Mouse (Mus musculus) myocyte (in vitro differentiated cells): ENCODE measurements at regions not wholly inside any gene's neighbourhood (a gene's known extent, or its start where the extent isn't known, plus 50 kb on each side); places are given as distances from the start of the nearest gene placed in this dataset.

Experiments used
- H3K27me3 ChIP-seq: one replicate; pipeline ENCODE4 v1.6.1; 2011; ENCODE audit not compliant: control insufficient read depth, insufficient read depth, insufficient read length
- H3K36me3 ChIP-seq: one replicate; pipeline ENCODE4 v1.6.1; 2011; ENCODE audit not compliant: control insufficient read depth, insufficient read depth
- H3K4me2 ChIP-seq: one replicate; pipeline ENCODE4 v1.6.1; 2011; ENCODE audit warnings: low read depth, control low read depth
- H3K4me3 ChIP-seq: one replicate; pipeline ENCODE4 v1.5.1; 2011; ENCODE audit warnings: mild to moderate bottlenecking, control low read depth, moderate library complexity
- H3K79me2 ChIP-seq: one replicate; pipeline ENCODE4 v1.6.1; 2011; ENCODE audit not compliant: control insufficient read depth, insufficient read depth
- H3ac ChIP-seq: one replicate; pipeline ENCODE4 v1.6.1; 2011; ENCODE audit not compliant: control insufficient read depth, insufficient read length
- CEBPB ChIP-seq: IDR thresholded peaks from 2 replicates; pipeline ENCODE4 v1.6.1; 2011; ENCODE audit warnings: mild to moderate bottlenecking, moderate library complexity; ENCODE audit not compliant: poor library complexity, insufficient read depth, severe bottlenecking
- E2F4 ChIP-seq: IDR thresholded peaks from one replicate; pipeline ENCODE4 v1.6.1; 2011; ENCODE audit warnings: mild to moderate bottlenecking, control low read depth, moderate library complexity; ENCODE audit not compliant: insufficient read depth
- MAX ChIP-seq: IDR thresholded peaks from one replicate; pipeline ENCODE4 v1.6.1; 2011; ENCODE audit warnings: low read depth, mild to moderate bottlenecking, control low read depth
- MYOD1 ChIP-seq, 3 experiments: IDR thresholded peaks; one replicate each; pipeline ENCODE4 v1.6.1; 2011; ENCODE audit warnings: control low read depth in 2 of 3, low read depth in 2 of 3, mild to moderate bottlenecking in 2 of 3, moderate library complexity in 1 of 3; ENCODE audit not compliant: insufficient read length in 2 of 3, control insufficient read depth in 1 of 3
- MYOG ChIP-seq, 3 experiments: IDR thresholded peaks; one replicate each; pipeline ENCODE4 v1.6.1; 2011; ENCODE audit warnings: control low read depth in 2 of 3, low read depth in 2 of 3, mild to moderate bottlenecking in 2 of 3; ENCODE audit not compliant: insufficient read length in 2 of 3, control insufficient read depth in 1 of 3, insufficient read depth in 1 of 3
- POLR2A ChIP-seq: IDR thresholded peaks from one replicate; pipeline ENCODE4 v1.6.1; 2011; ENCODE audit warnings: low read depth, mild to moderate bottlenecking, control low read depth, moderate library complexity; ENCODE audit not compliant: insufficient read length
- POLR2AphosphoS2 ChIP-seq: IDR thresholded peaks from one replicate; pipeline ENCODE4 v1.6.1; 2011; ENCODE audit warnings: low read depth, control low read depth; ENCODE audit not compliant: insufficient read length
- REST ChIP-seq: IDR thresholded peaks from one replicate; pipeline ENCODE4 v1.6.1; 2011; ENCODE audit warnings: mild to moderate bottlenecking, control low read depth, moderate library complexity; ENCODE audit not compliant: insufficient read depth, insufficient read length
- SRF ChIP-seq: IDR thresholded peaks from one replicate; pipeline ENCODE4 v1.6.1; 2011; ENCODE audit warnings: low read depth; ENCODE audit not compliant: control insufficient read depth, insufficient read length
- TCF12 ChIP-seq: IDR thresholded peaks from one replicate; pipeline ENCODE4 v1.6.1; 2011; ENCODE audit warnings: mild to moderate bottlenecking, control low read depth; ENCODE audit not compliant: poor library complexity, insufficient read depth, severe bottlenecking
- TCF3 ChIP-seq: IDR thresholded peaks from one replicate; pipeline ENCODE4 v1.6.1; 2011; ENCODE audit warnings: low read depth, control low read depth; ENCODE audit not compliant: insufficient read length
- USF1 ChIP-seq: IDR thresholded peaks from one replicate; pipeline ENCODE4 v1.6.1; 2011; ENCODE audit warnings: low read depth, mild to moderate bottlenecking, control low read depth, moderate library complexity

DNA sequence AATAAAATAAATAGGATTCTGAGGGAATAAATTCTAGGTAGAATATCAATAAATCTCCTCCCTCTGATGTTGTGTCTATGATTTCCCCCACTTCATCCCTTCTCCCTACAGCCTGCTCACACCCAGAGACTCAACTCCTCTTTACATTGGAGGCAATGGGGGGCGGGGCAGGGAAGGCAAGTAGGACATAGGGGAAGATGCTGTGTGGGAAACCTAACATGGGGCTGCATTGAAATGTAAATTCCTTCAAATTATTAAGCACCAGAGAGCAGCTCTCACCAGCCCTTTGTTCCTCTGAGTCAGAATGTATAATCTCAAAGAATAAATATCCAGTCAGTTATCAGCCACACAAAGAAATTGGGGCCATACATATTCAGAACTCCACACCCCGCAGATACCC, 91.6 kb downstream of the Nuf2 start:
- no peaks in the 10 kb centered on the region for H3K27me3 ChIP-seq
- H3K36me3 ChIP-seq: no peaks in the 10 kb centered on the region
- no peak overlapping the region for H3K4me3 ChIP-seq
- no peak overlapping the region for H3K4me2 ChIP-seq
- no peaks in the 10 kb centered on the region for H3K79me2 ChIP-seq
- H3ac ChIP-seq: no peak overlapping the region
- TF ChIP-seq POLR2AphosphoS2 (no peak), MYOG (IDR thresholded peaks at IDR 0.05; ENCODE audit: control insufficient read depth in 1 of 3, insufficient read depth in 1 of 3, insufficient read length in 2 of 3, low read depth in 2 of 3) (no peak), REST (no peak), MAX (no peak)

DNA sequence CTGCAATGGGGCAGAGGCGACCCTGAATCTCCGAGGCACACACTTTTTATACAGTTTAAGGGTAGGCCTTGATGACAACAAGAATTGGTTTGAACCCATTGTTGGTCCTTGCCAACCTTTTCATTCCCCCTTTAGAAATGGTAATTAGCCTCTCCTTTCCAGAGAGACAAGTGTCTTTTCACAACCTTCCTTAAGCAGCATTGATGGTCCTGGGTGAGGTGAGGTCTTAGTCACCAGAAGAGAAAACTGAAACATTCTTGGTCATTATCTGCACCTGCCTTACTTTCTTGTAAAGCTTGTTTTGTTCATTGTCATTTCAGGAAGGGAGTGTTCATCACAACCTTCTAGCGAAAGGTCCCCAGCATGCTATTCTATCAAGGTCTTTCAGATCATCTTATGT, 93.3 kb downstream of the Nuf2 start:
- no peak overlapping the region for H3K4me3 ChIP-seq
- TF ChIP-seq E2F4: no peak
- TF ChIP-seq POLR2AphosphoS2: no peak
- TF ChIP-seq SRF: no peak
- no peak for TF ChIP-seq MYOG (IDR thresholded peaks at IDR 0.05; ENCODE audit: control insufficient read depth in 1 of 3, insufficient read depth in 1 of 3, insufficient read length in 2 of 3, low read depth in 2 of 3)
- no peak for TF ChIP-seq TCF3
- TF ChIP-seq USF1: no peak
- no peak for TF ChIP-seq POLR2A
- TF ChIP-seq MYOD1 (IDR thresholded peaks at IDR 0.05; ENCODE audit: control insufficient read depth in 1 of 3, insufficient read length in 2 of 3, low read depth in 2 of 3): no peak
- no peak for TF ChIP-seq CEBPB
- TF ChIP-seq REST: no peak
- TF ChIP-seq MAX: no peak
- no peak for TF ChIP-seq TCF12
- H3K27me3 ChIP-seq: no peaks in the 10 kb centered on the region

GRCm38 (mm10) chr1:169422408-169422807, 108.9 kb downstream of the Nuf2 start:
- Histone ChIP-seq H3K79me2 (no peaks in the 10 kb centered on the region), H3ac (no peak overlapping the region), H3K36me3 (no peaks in the 10 kb centered on the region), H3K4me3 (no peak overlapping the region), H3K4me2 (no peak overlapping the region), H3K27me3 (no peaks in the 10 kb centered on the region)
- TF ChIP-seq MAX: no peak
- TF ChIP-seq SRF: no peak
- TF ChIP-seq REST: no peak
- no peak for TF ChIP-seq CEBPB
- TF ChIP-seq USF1: no peak
- TF ChIP-seq TCF12: no peak
- TF ChIP-seq E2F4: no peak
- no peak for TF ChIP-seq TCF3

More for the DNA sequence above, 93.3 kb downstream of the Nuf2 start:
- Histone ChIP-seq H3K79me2 (no peaks in the 10 kb centered on the region), H3K4me2 (no peak overlapping the region), H3K36me3 (no peaks in the 10 kb centered on the region), H3ac (no peak overlapping the region)

DNA sequence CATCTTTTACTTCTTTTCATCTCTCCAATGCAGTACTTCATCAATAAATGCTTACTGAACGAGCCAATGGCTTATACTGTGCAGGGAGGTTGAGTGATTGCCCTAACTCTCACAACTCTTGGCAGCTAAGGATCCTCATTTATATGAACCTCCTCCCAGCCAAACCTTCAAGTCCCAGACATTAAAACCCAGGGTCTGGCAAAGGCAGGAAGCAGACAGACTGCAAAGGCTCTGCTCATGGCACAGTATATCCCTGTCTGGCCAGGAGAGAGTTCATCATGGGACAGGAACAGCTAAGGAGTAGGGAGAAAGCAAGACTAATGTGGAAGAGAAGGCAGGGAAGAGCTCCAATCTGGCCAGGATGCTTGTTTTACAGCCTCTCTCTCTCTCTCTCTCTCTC, 109.6 kb downstream of the Nuf2 start:
- no peak for TF ChIP-seq MAX
- TF ChIP-seq POLR2AphosphoS2: no peak
- no peak for TF ChIP-seq POLR2A
- TF ChIP-seq TCF3: no peak
- no peak for TF ChIP-seq E2F4
- TF ChIP-seq USF1: no peak
- no peak for TF ChIP-seq SRF
- TF ChIP-seq MYOG (IDR thresholded peaks at IDR 0.05; ENCODE audit: control insufficient read depth in 1 of 3, insufficient read depth in 1 of 3, insufficient read length in 2 of 3, low read depth in 2 of 3): no peak
- TF ChIP-seq CEBPB: no peak
- TF ChIP-seq MYOD1 (IDR thresholded peaks at IDR 0.05; ENCODE audit: control insufficient read depth in 1 of 3, insufficient read length in 2 of 3, low read depth in 2 of 3): no peak
- TF ChIP-seq TCF12: no peak
- TF ChIP-seq REST: no peak
- Histone ChIP-seq H3ac (no peak overlapping the region), H3K4me3 (no peak overlapping the region), H3K36me3 (no peaks in the 10 kb centered on the region), H3K27me3 (no peaks in the 10 kb centered on the region), H3K4me2 (no peak overlapping the region), H3K79me2 (no peaks in the 10 kb centered on the region)

GRCm38 (mm10) chr1:169418665-169419045, 112.6 kb downstream of the Nuf2 start:
- TF ChIP-seq MYOG (IDR thresholded peaks at IDR 0.05; ENCODE audit: control insufficient read depth in 1 of 3, insufficient read depth in 1 of 3, insufficient read length in 2 of 3, low read depth in 2 of 3): no peak
- no peak for TF ChIP-seq CEBPB
- no peak for TF ChIP-seq USF1
- TF ChIP-seq TCF12: no peak
- no peak for TF ChIP-seq E2F4
- no peak for TF ChIP-seq POLR2AphosphoS2
- TF ChIP-seq MYOD1 (IDR thresholded peaks at IDR 0.05; ENCODE audit: control insufficient read depth in 1 of 3, insufficient read length in 2 of 3, low read depth in 2 of 3): no peak
- TF ChIP-seq REST: no peak
- no peak for TF ChIP-seq TCF3
- TF ChIP-seq SRF: no peak
- TF ChIP-seq POLR2A: no peak
- no peak for TF ChIP-seq MAX

More at GRCm38 (mm10) chr1:169418665-169419045, 112.6 kb downstream of the Nuf2 start:
- Histone ChIP-seq H3K4me2 (no peak overlapping the region), H3K27me3 (no peaks in the 10 kb centered on the region), H3ac (no peak overlapping the region), H3K79me2 (no peaks in the 10 kb centered on the region), H3K36me3 (no peaks in the 10 kb centered on the region), H3K4me3 (no peak overlapping the region)
